Mouse (Mus musculus) MN1 (cell line): ENCODE results near the gene Cep295nl.
"Not testable (repeated sequence)": the region's sequence is repeated elsewhere in the genome, so short reads cannot be mapped to it uniquely, and the experiment has no call there.

Experiments
- DNase-seq: peaks from one replicate; pipeline ENCODE4 v3.0.0-alpha.2; 2016; ENCODE audit warnings: low spot score

Gene Cep295nl

GRCm38 (mm10) chr11:118321500-118321899 is 20.8 kb downstream of the Cep295nl start:
- no peak for DNase-seq

DNA sequence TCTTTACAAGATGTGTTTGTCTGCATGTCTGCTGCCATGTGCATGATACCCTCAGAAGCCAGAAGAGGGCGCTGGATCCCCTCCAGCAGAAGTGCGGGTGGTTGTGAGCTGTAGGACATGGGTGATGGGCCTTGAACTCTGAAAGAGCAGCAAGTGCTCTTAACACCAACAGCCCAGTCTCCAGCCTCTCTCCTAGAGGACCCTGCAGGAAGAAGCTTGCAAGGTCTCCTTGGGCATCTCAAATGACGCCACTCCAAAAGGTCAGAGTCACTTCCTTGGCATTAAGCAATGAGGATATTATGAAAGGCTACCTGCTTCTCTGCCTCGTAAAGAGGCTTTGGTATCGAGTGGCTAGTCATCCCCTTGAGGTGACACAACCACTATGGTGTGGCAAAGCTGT is 23.6 kb downstream of the Cep295nl start:
- peak; percentile 29 for DNase-seq

DNA sequence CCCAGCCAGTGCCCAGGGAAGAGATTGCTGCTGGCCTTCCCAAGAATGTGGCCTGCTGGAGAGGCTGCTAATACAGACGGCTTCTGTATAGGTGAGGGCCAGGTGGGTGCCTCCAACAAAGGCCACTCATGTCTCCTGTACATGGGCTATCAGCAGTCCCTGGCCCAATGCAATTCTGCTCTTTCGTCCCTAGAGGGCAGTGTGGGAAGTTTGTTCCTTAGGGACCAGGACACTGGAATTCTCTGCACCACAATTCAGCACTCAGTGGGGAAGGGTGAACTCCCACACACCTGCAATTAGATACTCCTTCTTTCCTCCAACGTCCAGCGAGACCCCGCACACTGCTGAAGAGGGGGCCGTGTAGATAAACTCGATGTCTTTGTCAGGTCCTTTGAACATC is 25.2 kb downstream of the Cep295nl start:
- peak; percentile 77 for DNase-seq

GRCm38 (mm10) chr11:118316231-118316806 is 26.0 kb downstream of the Cep295nl start:
- no peak for DNase-seq

GRCm38 (mm10) chr11:118312132-118312723 is 30.1 kb downstream of the Cep295nl start:
- DNase-seq: no peak

DNA sequence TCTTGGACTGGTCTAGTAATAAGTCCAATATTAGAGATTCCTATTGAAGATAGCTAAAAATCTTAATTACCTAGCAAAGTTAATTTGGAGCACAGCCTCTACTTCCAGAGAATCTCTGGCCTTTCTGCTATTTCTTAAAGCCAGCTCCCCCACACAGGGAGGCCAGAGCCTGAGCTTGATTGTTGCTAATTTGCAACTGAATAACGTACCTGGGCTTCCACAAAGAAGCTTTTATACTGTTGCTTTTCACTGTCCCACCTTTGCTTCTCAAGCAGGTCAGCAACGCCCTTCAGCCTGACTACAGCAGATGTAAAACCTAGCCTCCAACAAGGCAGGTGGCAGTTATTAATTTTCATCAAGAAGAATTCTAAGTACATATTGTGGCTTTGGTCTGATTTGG is 34.3 kb downstream of the Cep295nl start:
- DNase-seq: not testable (repeated sequence)

GRCm38 (mm10) chr11:118303959-118304358 is 38.3 kb downstream of the Cep295nl start:
- not testable (repeated sequence) for DNase-seq

- no peak for DNase-seq
Observed at GRCm38 (mm10) chr11:118298810-118299209, 43.5 kb downstream of the Cep295nl start.

- no peak for DNase-seq
Observed at GRCm38 (mm10) chr11:118297967-118298366, 44.3 kb downstream of the Cep295nl start.

GRCm38 (mm10) chr11:118295026-118295425 is 47.3 kb downstream of the Cep295nl start:
- no peak for DNase-seq

GRCm38 (mm10) chr11:118292671-118293070 is 49.6 kb downstream of the Cep295nl start:
- DNase-seq: no peak

- DNase-seq: peak; percentile 100
Observed at GRCm38 (mm10) chr11:118289999-118290889, 52.1 kb downstream of the Cep295nl start, which contains the start of gene Usp36. Usp36 (minus strand) TSS chr11:118290244.

GRCm38 (mm10) chr11:118289562-118289961 is 52.7 kb downstream of the Cep295nl start:
- peak; percentile 67 for DNase-seq

DNA sequence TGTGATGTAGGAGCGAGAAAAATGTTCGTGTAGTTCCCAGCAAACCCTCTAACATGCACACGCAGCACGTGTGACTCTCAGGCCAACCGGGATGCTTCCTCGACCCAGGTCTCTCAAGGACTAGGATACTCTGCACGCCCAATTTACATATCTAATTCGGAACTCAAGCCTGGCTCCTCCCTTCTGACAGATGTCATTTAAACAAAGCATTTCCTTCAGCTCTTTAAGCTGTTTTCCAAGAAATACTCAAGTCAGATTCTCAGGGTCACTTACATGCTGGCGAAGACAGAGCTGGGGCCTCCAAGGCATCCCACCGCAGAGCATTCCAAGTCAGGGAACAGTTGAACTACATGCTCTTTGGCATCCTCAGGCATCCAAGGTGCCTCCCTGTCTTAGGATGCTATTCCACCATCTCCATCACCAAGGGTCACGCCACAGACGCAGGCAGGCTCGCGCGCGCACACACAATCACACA is 53.2 kb downstream of the Cep295nl start:
- DNase-seq: peak; percentile 66

DNA sequence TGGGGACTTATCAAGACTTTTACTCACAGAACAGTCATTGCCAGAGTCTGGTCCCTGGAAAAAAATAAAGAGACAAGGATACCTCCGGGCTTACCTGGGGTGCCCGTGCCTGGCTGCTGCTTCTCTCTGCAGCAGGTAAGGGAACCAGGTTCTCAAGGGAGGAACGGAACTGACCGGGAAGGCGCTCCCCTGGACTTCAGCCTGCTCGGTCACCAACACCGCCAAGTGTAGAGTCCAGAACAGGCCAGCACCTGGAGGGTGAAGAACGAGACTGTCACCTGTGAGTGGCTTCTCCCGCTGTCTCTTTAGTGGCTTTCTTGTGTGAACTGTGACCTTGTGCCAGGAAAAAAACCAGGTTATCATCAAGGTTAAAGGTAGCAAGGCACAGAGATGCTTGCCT is 54.7 kb downstream of the Cep295nl start:
- no peak for DNase-seq

DNA sequence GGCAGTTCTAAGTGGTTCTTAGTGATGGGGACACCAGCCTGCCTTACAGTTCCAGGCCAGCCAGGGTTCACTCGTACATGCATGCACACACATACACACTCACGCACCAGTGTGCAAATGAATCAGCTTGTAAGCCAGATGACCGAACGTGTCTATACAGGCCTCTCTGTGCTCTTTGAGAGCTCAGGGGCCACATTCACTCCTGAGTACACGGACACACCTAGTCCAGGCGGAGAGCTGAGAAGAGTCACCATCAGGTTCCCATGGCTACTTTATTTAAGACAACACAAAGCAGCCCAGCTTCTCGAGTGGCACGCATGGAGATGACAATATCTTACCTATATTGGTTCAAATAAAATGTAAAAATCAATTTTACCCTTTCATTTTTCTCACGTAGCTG is 55.9 kb downstream of the Cep295nl start:
- DNase-seq: no peak

- no peak for DNase-seq
Observed at GRCm38 (mm10) chr11:118285791-118286190, 56.5 kb downstream of the Cep295nl start.
